Mouse (Mus musculus) small intestine, adult 2 months (tissue): ENCODE data around the gene Hipk2.

Experiments
- CTCF ChIP-seq: fragments of 200-500 bp; IDR thresholded peaks from 2 replicates; pipeline ENCODE4 v1.5.1; 2012; ENCODE audit warnings: low read depth, mild to moderate bottlenecking, control low read depth, inconsistent platforms, low read length, moderate library complexity, mixed read lengths; ENCODE audit not compliant: insufficient replicate concordance, insufficient read length; ENCODE audit errors: extremely low read depth
- POLR2A ChIP-seq: fragments of 200-500 bp; IDR thresholded peaks from 2 replicates; pipeline ENCODE4 v1.6.1; 2012; ENCODE audit warnings: low read depth, mild to moderate bottlenecking, control low read depth, inconsistent platforms, low read length, moderate library complexity

- TF ChIP-seq POLR2A (no peak), CTCF (no peak)
Observed at GRCm38 (mm10) chr6:38906005-38906404, 30.0 kb upstream of the Hipk2 start.
